Mouse (Mus musculus) thymus, postnatal 0 days (tissue): ENCODE results near the gene Prm2. TPM values are rescaled to one million over a fixed set of nuclear protein-coding genes. Genes with fewer than 3 reads are reported as not detected.
A peak's percentile ranks its signal among the peaks of the same experiment; 100 is the strongest.

Source experiments
- DNase-seq: peaks from one replicate; pipeline ENCODE4 v3.0.0-alpha.2; 2015; ENCODE audit warnings: low spot score
- polyA plus RNA-seq: library from polyadenylated mRNA; unstranded; fragments of >200 nt; fragmentation: Nextera tagmentation; extraction: Ambion mirVana; gene quantifications from 2 replicates; pipeline ENCODE4 v1.2.1, GENCODE M21; 2015

Prm2 gene
- polyA plus RNA-seq, 1 experiment from 2014 or later, result not detected

- no peak for DNase-seq
Measured at GRCm38 (mm10) chr16:10777579-10778160, 18.3 kb downstream of the Prm2 start.

GRCm38 (mm10) chr16:10776322-10776721, 19.6 kb downstream of the Prm2 start:
- no peak for DNase-seq

- DNase-seq, result peak; percentile 13
Measured at GRCm38 (mm10) chr16:10774726-10775125, 21.2 kb downstream of the Prm2 start.

DNA sequence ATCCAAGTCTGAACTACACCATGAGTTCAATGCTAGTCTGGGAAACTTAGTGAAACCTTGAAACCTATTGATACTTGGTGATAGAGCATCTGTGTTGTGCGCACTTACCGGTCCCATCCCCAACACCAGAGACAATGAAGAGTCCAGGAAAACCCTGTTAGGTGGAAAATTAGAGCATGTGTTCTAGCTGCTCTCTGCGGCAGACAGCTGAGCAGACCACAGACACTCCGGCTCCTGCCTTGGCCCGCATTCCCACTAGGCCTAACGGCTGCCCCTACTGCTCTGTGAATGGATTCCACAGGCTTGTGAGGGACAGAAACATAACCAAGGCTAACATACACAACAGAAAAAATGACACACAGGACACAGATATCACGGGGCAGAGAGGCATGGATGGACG, 22.4 kb downstream of the Prm2 start:
- DNase-seq, result no peak

GRCm38 (mm10) chr16:10771769-10772510, 24.0 kb downstream of the Prm2 start:
- peak; percentile 86 for DNase-seq

- peak; percentile 62 for DNase-seq
Measured at GRCm38 (mm10) chr16:10770531-10771325, 25.2 kb downstream of the Prm2 start.

DNA sequence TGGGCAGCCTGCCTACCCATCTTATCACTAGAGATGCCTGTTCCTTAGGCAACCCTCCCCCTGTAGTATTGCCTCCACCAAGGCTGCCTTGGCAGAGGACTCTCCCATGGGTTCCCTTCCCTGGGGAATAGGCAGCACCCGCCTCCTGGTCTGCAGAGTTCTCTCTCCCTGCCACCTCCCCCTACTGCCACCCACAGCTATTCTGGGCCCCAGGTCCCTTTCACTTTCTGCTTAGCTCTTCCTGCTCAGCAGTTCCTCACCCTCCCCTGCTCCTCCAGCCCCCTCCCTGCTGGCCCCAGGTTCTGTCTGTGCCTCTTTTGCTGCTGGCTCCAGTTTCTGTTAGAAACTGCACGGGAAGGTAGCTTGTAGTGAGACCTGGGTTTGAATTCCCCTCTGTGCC, 26.3 kb downstream of the Prm2 start:
- peak; percentile 75 for DNase-seq

GRCm38 (mm10) chr16:10768821-10769220, 27.1 kb downstream of the Prm2 start:
- no peak for DNase-seq

GRCm38 (mm10) chr16:10767158-10767557, 28.8 kb downstream of the Prm2 start:
- DNase-seq, result peak; percentile 90

GRCm38 (mm10) chr16:10764323-10764722, 31.6 kb downstream of the Prm2 start:
- DNase-seq, result no peak

- DNase-seq, result no peak
Measured at GRCm38 (mm10) chr16:10763540-10764264, 32.2 kb downstream of the Prm2 start.

- DNase-seq, result no peak
Measured at GRCm38 (mm10) chr16:10762569-10763180, 33.3 kb downstream of the Prm2 start.

DNA sequence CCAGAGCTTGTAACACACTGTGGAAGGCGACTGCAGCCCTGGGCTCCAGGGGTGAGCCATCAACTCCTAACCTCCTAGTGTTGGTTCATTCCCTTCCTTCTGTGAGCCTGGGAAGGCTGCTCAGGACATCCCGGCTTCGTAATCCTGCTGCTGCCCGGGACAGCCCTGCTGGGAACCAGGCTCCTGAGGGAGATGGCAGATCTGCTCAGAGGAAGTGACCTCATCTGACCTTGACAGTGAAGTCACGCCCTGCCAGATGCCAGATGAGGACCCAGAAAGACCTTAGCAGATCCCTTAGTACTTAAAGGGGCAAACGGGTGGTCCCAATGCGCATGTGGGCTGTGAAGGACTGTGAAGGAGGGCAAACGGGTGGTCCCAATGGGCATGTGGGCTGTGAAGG, 34.8 kb downstream of the Prm2 start:
- DNase-seq, result no peak

DNA sequence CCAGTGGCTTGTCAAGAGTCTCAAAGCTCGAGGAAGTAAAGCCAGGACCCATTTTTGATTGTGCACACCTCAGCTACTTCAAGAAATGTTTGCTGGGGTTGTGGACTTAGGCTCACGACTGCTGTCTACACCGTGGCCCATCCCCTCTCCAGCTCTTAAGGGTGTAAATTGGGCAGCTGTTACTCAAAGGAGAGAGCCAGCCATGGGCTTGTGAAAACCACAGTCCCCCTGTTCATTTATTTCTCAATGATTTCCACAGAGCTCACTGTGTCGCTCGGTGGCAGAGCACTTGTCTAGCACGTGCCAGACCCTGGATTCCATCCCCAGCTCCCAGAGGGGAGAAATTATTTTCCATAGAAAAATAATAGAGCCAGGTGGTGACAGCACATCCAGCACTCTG, 39.8 kb downstream of the Prm2 start:
- DNase-seq, result no peak

- no peak for DNase-seq
Measured at GRCm38 (mm10) chr16:10754521-10755296, 41.2 kb downstream of the Prm2 start.

- DNase-seq, result no peak
Measured at GRCm38 (mm10) chr16:10749824-10750223, 46.1 kb downstream of the Prm2 start.

DNA sequence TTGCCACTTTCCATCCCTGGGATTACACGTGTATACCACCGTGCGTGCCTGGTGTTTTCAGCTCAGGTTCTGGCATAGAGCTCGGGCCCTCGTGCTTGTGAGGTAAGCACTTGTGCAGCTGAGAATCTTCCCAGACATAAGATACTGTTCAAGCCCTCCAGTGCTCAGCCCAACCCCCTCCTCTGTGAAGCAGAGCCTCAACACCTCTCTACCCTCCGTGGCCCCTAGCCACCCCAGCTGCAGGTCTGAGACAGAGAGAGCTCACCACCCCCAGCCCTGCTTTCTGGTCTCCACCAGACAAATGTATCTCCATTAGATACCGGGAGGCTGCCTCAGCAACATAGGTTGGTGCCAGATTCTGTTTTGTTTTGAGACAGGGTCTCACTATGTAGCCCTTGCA, 46.7 kb downstream of the Prm2 start:
- peak; percentile 79 for DNase-seq
